23 mouse cellular contexts compared by ENCODE assay signal in genomic region chr7:64365863-64366262, GRCm38 (mm10). TPM values are rescaled to one million over a fixed set of nuclear protein-coding genes. Genes with fewer than 3 reads are reported as not detected.
DNase-seq lines count a peak whose midpoint lies in the region; ATAC-seq and TF ChIP-seq lines count a peak whose summit lies in the region.
"Had no signal": no experiment of that assay in that cellular context is flagged by ENCODE, and none has a peak within 500 bp of the region (broad histone marks: within the 10 kb centered on the region; RNA-seq: fewer than 3 reads in every experiment).

No protein-coding gene starts in this region.

- DNase-seq in lung, adult 18-20 months, result peak; percentile 71 to 76
- no peak for DNase-seq in lung, postnatal 10 days
- DNase-seq in lung, postnatal 0 days (ENCODE audit: low spot score), result peak; percentile 78
- DNase-seq in lung, adult 2 months, result no peak
- DNase-seq in left cerebral cortex, adult 18-20 months (ENCODE audit: low spot score in 2 of 2), result no peak
- DNase-seq: adrenal gland, adult 8-10 months; adrenal gland, postnatal 14 days; adrenal gland, postnatal 36 days; B cell, adult 2 months; cerebellum, adult 11-12 months; cerebellum, adult 2 months; cerebellum, adult 9-10 months; cerebellum, postnatal 10 days; cerebellum, postnatal 25 days had no signal

- H3K4me2 ChIP-seq in lung, postnatal 0 days (replicated peaks; ENCODE audit: low read depth, low read length), result no peak overlapping the region
- H3K4me2 ChIP-seq: embryonic facial prominence, embryonic 12.5 days; forebrain, embryonic 13.5 days; forebrain, embryonic 15.5 days had no signal

- ATAC-seq in lung, postnatal 0 days, result peak; percentile 95
- ATAC-seq: activated CD4-positive, CD25-positive, alpha-beta regulatory T cell, adult 4 months; CD4-positive, CD25-positive, alpha-beta regulatory T cell, adult 4 months; forebrain, embryonic 13.5 days; forebrain, embryonic 15.5 days; Patski had no signal

- no peaks in the 10 kb centered on the region for H3K27me3 ChIP-seq in lung, postnatal 0 days (replicated peaks; ENCODE audit: insufficient read depth, low read length)
- H3K27me3 ChIP-seq: CH12.LX; embryonic facial prominence, embryonic 12.5 days; forebrain, embryonic 13.5 days; forebrain, embryonic 15.5 days; Patski had no signal

- WGBS in lung, postnatal 0 days, result 66% methylated on average over 5 of the region's 5 CpGs
- WGBS in lung, adult 2 months, result 72% methylated on average over 5 of the region's 5 CpGs

- TF ChIP-seq POLR2A in lung, adult 2 months (IDR thresholded peaks at IDR 0.05; ENCODE audit: borderline replicate concordance, extremely low read depth, low read depth, low read length), result no peak

- H3K27ac ChIP-seq in lung, postnatal 0 days (ENCODE audit: low read length), result peak overlapping the region; percentile 26; the same call in 1 of the 2 replicates
- H3K27ac ChIP-seq: embryonic facial prominence, embryonic 10.5 days; embryonic facial prominence, embryonic 12.5 days; forebrain, embryonic 13.5 days; forebrain, embryonic 15.5 days had no signal

- H3K4me3 ChIP-seq in lung, postnatal 0 days (ENCODE audit: low read depth, low read length), result no peak overlapping the region
- H3K4me3 ChIP-seq in lung, adult 2 months (replicated peaks; ENCODE audit: extremely low read depth, low read depth, low read length), result no peak overlapping the region
- H3K4me3 ChIP-seq: embryonic facial prominence, embryonic 10.5 days; embryonic facial prominence, embryonic 12.5 days; forebrain, embryonic 13.5 days; forebrain, embryonic 15.5 days had no signal

- no peak overlapping the region for H3K9ac ChIP-seq in lung, postnatal 0 days (replicated peaks; ENCODE audit: low read depth)
- H3K9ac ChIP-seq: embryonic facial prominence, embryonic 12.5 days; forebrain, embryonic 13.5 days; forebrain, embryonic 15.5 days had no signal

- TF ChIP-seq CTCF in lung, postnatal 0 days (IDR thresholded peaks at IDR 0.05), result no peak
- TF ChIP-seq CTCF in lung, adult 2 months (IDR thresholded peaks at IDR 0.05; ENCODE audit: insufficient read depth, low read length), result no peak

- peak; percentile 67 for TF ChIP-seq EP300 in lung, postnatal 0 days (IDR thresholded peaks at IDR 0.05)

- H3K36me3 ChIP-seq in lung, postnatal 0 days (ENCODE audit: insufficient read depth, low read length), result peaks cover 11% of the 10 kb centered on the region; the same call in 1 of the 2 replicates

- H3K9me3 ChIP-seq in lung, postnatal 0 days (ENCODE audit: low read length), result no peaks in the 10 kb centered on the region
- H3K9me3 ChIP-seq: embryonic facial prominence, embryonic 10.5 days; embryonic facial prominence, embryonic 12.5 days; forebrain, embryonic 13.5 days; forebrain, embryonic 15.5 days; G1E had no signal

- H3K4me1 ChIP-seq in lung, postnatal 0 days (ENCODE audit: insufficient read depth, low read depth, low read length), result no peaks in the 10 kb centered on the region
- no peaks in the 10 kb centered on the region for H3K4me1 ChIP-seq in lung, adult 2 months (ENCODE audit: control insufficient read depth, insufficient read depth, low read length)
- H3K4me1 ChIP-seq: embryonic facial prominence, embryonic 10.5 days; embryonic facial prominence, embryonic 12.5 days; forebrain, embryonic 13.5 days; forebrain, embryonic 15.5 days had no signal

RNA-seq across cellular contexts. Expression of gene Fan1, which starts 8.0 kb away (rescaled TPM):
- polyA plus RNA-seq in lung, postnatal 0 days (2015; fragmentation: Nextera tagmentation; extraction: Ambion mirVana), result 4.8 and 5.2 TPM in 2 replicates
- polyA plus RNA-seq in lung, adult 2 months (2012; rRNA removed), result 2.7 and 3.8 TPM in 2 replicates
- total RNA-seq in left cerebral cortex, adult 18-20 months (2021), result 10 to 100 TPM; 10.6 to 10.7 TPM

RNA-seq across cellular contexts. Expression of gene Mphosph10, which starts 26.2 kb away (rescaled TPM):
- 18.6 and 21.1 TPM in 2 replicates for polyA plus RNA-seq in lung, postnatal 0 days (2015; fragmentation: Nextera tagmentation; extraction: Ambion mirVana)
- 0.51 and 1.3 TPM in 2 replicates for polyA plus RNA-seq in lung, adult 2 months (2012; rRNA removed)
- total RNA-seq in left cerebral cortex, adult 18-20 months (2021), result 10 to 100 TPM; 18.2 to 22.4 TPM

RNA-seq across cellular contexts. Expression of gene Mcee, which starts 26.5 kb away (rescaled TPM):
- polyA plus RNA-seq in lung, postnatal 0 days (2015; fragmentation: Nextera tagmentation; extraction: Ambion mirVana), result 112 and 117 TPM in 2 replicates
- polyA plus RNA-seq in lung, adult 2 months (2012; rRNA removed), result 21.0 and 21.1 TPM in 2 replicates
- total RNA-seq in left cerebral cortex, adult 18-20 months (2021), result 10 to 100 TPM; 42.1 to 44.3 TPM

Comparison
In these comparisons a context has a peak if more than half of its experiments do, and no peak if none do; other contexts are left out.
1. DNase-seq: peak in lung, adult 18-20 months (2 of 2) and lung, postnatal 0 days (single experiment); none in lung, postnatal 10 days (single experiment), lung, adult 2 months (single experiment) and left cerebral cortex, adult 18-20 months (0 of 2).